Mouse (Mus musculus) layer of hippocampus, postnatal 14 days (tissue): ENCODE results near the gene Slc16a13. TPM values are rescaled to one million over a fixed set of nuclear protein-coding genes. Genes with fewer than 3 reads are reported as not detected.
"Not testable (repeated sequence)": the region's sequence is repeated elsewhere in the genome, so short reads cannot be mapped to it uniquely, and the experiment has no call there.

Source experiments
- DNase-seq, 2 experiments: peaks; one replicate each; pipeline ENCODE4 v3.0.0; 2021 to 2022; ENCODE audit warnings: low spot score in 2 of 2, mixed read lengths in 1 of 2
- microRNA-seq, 2 experiments: library from miRNA; unstranded; fragments of <30 nt; microRNA quantifications; one replicate each; pipeline ENCODE4 v1.2.0; 2021
- total RNA-seq, 2 experiments: library from RNA; stranded (reverse); gene quantifications; 2 replicates each; pipeline ENCODE4 v1.2.3; 2021

The Slc16a13 gene
- total RNA-seq, 2 experiments from 2014 or later, result 9.3 to 12.6 TPM

DNA sequence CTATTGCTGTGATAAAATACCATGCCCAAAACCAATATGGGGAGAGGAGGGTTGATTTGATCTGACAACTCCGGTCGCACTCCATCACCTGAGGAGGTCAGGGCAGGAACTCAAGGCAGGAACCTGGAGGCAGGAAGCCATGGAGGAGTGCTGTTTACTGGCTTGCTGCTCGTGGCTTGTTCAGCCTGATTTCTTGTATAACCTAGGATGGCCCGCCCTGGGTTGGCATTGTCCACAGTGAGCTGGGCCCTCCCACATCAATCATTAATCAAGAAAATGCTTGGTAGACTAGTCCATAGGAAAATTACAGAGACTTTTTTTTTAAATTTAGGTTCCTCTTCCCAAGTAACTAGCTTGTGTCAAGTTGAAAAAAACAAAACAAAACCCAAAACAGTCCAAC is 46.4 kb downstream of the Slc16a13 start:
- no peak for DNase-seq

- no peak for DNase-seq
Measured at GRCm38 (mm10) chr11:70172298-70172697, 48.6 kb downstream of the Slc16a13 start.

- no peak for DNase-seq
Measured at GRCm38 (mm10) chr11:70171847-70172246, 49.0 kb downstream of the Slc16a13 start.

DNA sequence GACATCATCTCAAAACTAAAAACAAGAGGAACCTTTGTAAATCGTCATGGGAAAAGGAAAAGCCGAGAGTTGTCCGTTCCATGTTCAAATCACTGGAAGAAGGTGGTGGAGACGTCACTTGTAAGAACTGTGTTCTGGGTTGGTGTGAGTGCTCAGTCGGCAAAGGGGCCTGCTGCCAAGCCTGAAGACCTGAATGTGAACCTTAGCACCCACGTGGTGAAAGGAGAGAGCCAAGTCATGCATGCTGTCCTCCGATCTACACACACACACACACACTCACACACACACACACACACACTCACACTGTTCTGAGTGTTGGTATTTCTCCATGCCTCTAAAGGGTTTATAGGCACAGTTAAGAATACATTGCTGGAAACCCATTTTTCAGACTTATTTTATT is 49.7 kb downstream of the Slc16a13 start:
- DNase-seq, result no peak

DNA sequence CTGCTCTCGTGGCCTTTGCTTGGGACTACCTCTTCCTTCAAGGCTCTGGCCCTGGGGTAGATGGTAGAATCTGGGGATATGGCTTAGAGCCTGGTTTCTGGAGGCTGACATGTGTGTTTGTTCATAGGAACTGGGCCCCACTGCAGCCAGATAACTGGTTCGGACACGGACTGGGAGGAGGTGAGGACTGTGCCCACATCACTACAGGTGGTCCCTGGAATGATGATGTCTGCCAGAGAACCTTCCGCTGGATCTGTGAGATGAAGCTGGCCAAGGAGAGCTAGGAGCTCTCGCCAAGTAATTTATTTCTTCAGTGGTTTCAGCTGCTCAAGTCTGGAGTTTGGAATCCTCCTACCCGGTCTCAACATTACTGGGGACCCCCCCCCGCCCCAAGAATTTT is 50.6 kb downstream of the Slc16a13 start:
- no peak for DNase-seq

DNA sequence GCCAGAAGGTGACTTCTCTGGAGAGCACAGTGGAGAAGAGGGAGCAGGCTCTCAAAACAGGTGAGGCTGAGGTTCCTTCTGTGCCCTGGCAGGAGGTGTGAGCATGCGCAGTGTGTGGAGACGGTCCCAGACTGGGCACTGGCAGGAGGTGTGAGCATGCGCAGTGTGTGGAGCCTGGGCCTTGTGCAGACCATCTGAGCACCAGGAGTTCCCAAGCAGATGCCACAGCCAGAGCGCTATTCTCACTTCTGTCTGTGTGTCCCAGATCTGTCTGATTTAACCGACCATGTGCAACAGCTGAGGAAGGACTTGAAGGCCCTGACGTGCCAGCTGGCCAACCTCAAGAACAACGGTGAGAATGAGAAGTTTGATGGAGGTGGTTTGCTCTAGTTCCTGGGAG is 51.4 kb downstream of the Slc16a13 start:
- DNase-seq, result not testable (repeated sequence)

DNA sequence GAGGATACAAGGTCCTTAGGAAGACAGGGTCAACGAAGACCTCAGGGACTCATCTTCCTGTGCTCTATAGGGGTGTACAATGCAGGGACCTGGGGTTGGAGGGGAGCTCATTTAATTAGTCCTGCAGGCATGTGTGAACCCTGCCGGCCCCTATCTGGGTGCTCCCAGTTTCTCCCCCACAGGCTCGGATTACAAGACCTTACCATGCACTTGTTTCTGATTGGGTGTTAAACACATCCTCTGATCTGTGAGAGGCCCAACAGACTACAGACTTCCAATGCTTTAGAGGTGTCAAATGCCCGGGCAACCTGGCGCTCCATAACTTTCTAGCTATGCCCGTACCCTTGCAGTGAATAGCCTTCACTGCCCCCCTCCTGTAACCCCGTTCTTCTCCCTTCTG is 52.7 kb downstream of the Slc16a13 start:
- no peak for DNase-seq

Small RNA genes within 50 kb of the gene (microRNA-seq; reads per million reads assigned to microRNA genes)
- 1,074 to 2,365 reads per million in 2 experiments for gene Mir195a
- 0 reads per million in 2 experiments for gene Mir497
- gene Mir497b, result 0 reads per million in 2 experiments

Other genes starting within 250 kb of the Slc16a13 start
- gene Ctdnep1, start 239.9 kb downstream of the Slc16a13 start, total RNA-seq, result 100 to 1,000 TPM; 108 to 115 TPM
- gene Elp5, start 238.5 kb downstream of the Slc16a13 start, total RNA-seq, result 10 to 100 TPM; 88.5 to 93.9 TPM
- gene Gabarap, start 229.9 kb downstream of the Slc16a13 start, total RNA-seq, result 100 to 1,000 TPM; 221 to 251 TPM
- 10 to 100 TPM; 38.0 to 40.0 TPM for gene Phf23, start 225.3 kb downstream of the Slc16a13 start, total RNA-seq
- gene Dvl2, start 220.5 kb downstream of the Slc16a13 start, total RNA-seq, result 10 to 100 TPM; 29.3 to 29.7 TPM
- 10 to 100 TPM; 62.3 to 69.2 TPM for gene Acadvl, start 205.7 kb downstream of the Slc16a13 start, total RNA-seq
- gene Dlg4, start 204.1 kb downstream of the Slc16a13 start, total RNA-seq, result 100 to 1,000 TPM; 845 to 900 TPM
- 1 to 10 TPM in 1 of 2 experiments, under 1 TPM in 1; 0.88 to 1.0 TPM for gene Asgr1, start 167.0 kb downstream of the Slc16a13 start, total RNA-seq
- not detected for gene Asgr2, start 128.4 kb downstream of the Slc16a13 start, total RNA-seq
- gene Mgl2, start 90.7 kb downstream of the Slc16a13 start, total RNA-seq, result 1 to 10 TPM in 1 of 2 experiments, under 1 TPM in 1; 0.55 to 1.2 TPM
- 1 to 10 TPM; 1.1 to 2.3 TPM for gene Clec10a, start 64.9 kb downstream of the Slc16a13 start, total RNA-seq
- gene Slc16a11, start 8.3 kb downstream of the Slc16a13 start, total RNA-seq, result 10 to 100 TPM; 26.1 to 32.9 TPM
- 1 to 10 TPM; 2.7 to 2.9 TPM for gene Bcl6b, start 8.7 kb upstream of the Slc16a13 start, total RNA-seq
- 10 to 100 TPM; 42.3 to 47.7 TPM for gene 0610010K14Rik, start 16.9 kb upstream of the Slc16a13 start, total RNA-seq
- gene Gm21988, start 18.8 kb upstream of the Slc16a13 start, total RNA-seq, result 1 to 10 TPM; 7.2 to 7.9 TPM
- 100 to 1,000 TPM; 280 to 324 TPM for gene Rnasek, start 18.8 kb upstream of the Slc16a13 start, total RNA-seq
- under 1 TPM in 1 of 2 experiments, not detected in 1; 0.48 TPM for gene Alox12, start 34.3 kb upstream of the Slc16a13 start, total RNA-seq
- not detected for gene Alox12e, start 101.6 kb upstream of the Slc16a13 start, total RNA-seq
- not detected for gene Alox15, start 131.0 kb upstream of the Slc16a13 start, total RNA-seq
- gene Pelp1, start 189.0 kb upstream of the Slc16a13 start, total RNA-seq, result 10 to 100 TPM; 38.5 to 39.6 TPM
- gene Arrb2, start 211.6 kb upstream of the Slc16a13 start, total RNA-seq, result 10 to 100 TPM; 94.0 to 95.9 TPM
- gene Med11, start 230.9 kb upstream of the Slc16a13 start, total RNA-seq, result 10 to 100 TPM; 12.9 to 17.9 TPM
- 1 to 10 TPM in 1 of 2 experiments, under 1 TPM in 1; 0.62 to 1.2 TPM for gene Zmynd15, start 238.4 kb upstream of the Slc16a13 start, total RNA-seq
- under 1 TPM; 0.62 to 0.78 TPM for gene Cxcl16, start 238.9 kb upstream of the Slc16a13 start, total RNA-seq